Comparison of ENCODE assay signal across 26 mouse cellular contexts in the genomic region with DNA sequence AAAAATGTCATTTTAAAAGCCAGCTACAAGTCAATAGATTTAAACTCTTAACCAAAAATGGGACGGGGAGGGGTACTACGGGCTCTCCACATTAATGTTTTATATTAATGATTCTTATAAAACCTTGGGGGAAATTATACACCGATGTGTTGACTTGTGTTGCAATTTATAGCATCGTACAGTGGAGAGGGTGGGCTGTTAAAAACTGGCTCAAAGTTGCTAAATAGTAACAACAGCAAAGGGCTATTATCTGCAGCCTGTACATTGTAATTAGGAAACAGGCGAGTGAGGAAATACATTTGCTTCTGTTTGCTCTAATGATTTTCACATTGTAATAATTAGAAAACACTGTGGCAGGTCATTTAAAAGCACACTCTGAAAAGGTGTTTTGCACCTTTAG.
DNase-seq lines count a peak whose midpoint lies in the region; ATAC-seq lines count a peak whose summit lies in the region.
"Had no signal": no experiment of that assay in that cellular context is flagged by ENCODE, and none has a peak within 500 bp of the region (broad histone marks: within the 10 kb centered on the region; RNA-seq: fewer than 3 reads in every experiment).

No protein-coding gene starts in this region.

- DNase-seq in layer of hippocampus, adult 18-20 months (ENCODE audit: low spot score in 2 of 2): no peak
- DNase-seq: adrenal gland, postnatal 10 days; adrenal gland, postnatal 36 days; B cell, adult 2 months; embryo, embryonic 11 days; gastrocnemius, postnatal 25 days; heart, adult 2 months; heart, postnatal 14 days; heart, postnatal 4 days; kidney, adult 2 months had no signal

- no peak overlapping the region for H3K27ac ChIP-seq in forebrain, embryonic 13.5 days
- no peak overlapping the region for H3K27ac ChIP-seq in forebrain, embryonic 12.5 days
- H3K27ac ChIP-seq in hindbrain, embryonic 15.5 days (replicated peaks): no peak overlapping the region
- no peak overlapping the region for H3K27ac ChIP-seq in hindbrain, embryonic 16.5 days (ENCODE audit: low read depth, low read length)
- H3K27ac ChIP-seq in neural tube, embryonic 14.5 days (ENCODE audit: low read depth, low read length): no peak overlapping the region
- no peak overlapping the region for H3K27ac ChIP-seq in neural tube, embryonic 15.5 days (replicated peaks)
- H3K27ac ChIP-seq: embryonic facial prominence, embryonic 10.5 days; embryonic facial prominence, embryonic 13.5 days; heart, adult 2 months; heart, embryonic 10.5 days; heart, embryonic 13.5 days; hindbrain, embryonic 12.5 days had no signal

- 51% methylated on average over 5 of the region's 5 CpGs for WGBS in forebrain, embryonic 13.5 days
- 69% methylated on average over 5 of the region's 5 CpGs for WGBS in forebrain, embryonic 12.5 days
- WGBS in hindbrain, embryonic 15.5 days: 53% methylated on average over 5 of the region's 5 CpGs
- WGBS in hindbrain, embryonic 16.5 days: 51% methylated on average over 5 of the region's 5 CpGs
- WGBS in neural tube, embryonic 14.5 days: 47% methylated on average over 5 of the region's 5 CpGs
- 39% methylated on average over 5 of the region's 5 CpGs for WGBS in neural tube, embryonic 15.5 days

- H3K9ac ChIP-seq in forebrain, embryonic 13.5 days: no peak overlapping the region
- H3K9ac ChIP-seq in forebrain, embryonic 12.5 days: no peak overlapping the region
- H3K9ac ChIP-seq in hindbrain, embryonic 15.5 days: no peak overlapping the region
- no peak overlapping the region for H3K9ac ChIP-seq in hindbrain, embryonic 16.5 days (ENCODE audit: low read depth, low read length)
- H3K9ac ChIP-seq in neural tube, embryonic 14.5 days (replicated peaks; ENCODE audit: low read depth, low read length): no peak overlapping the region
- H3K9ac ChIP-seq in neural tube, embryonic 15.5 days (replicated peaks): no peak overlapping the region
- H3K9ac ChIP-seq: embryonic facial prominence, embryonic 13.5 days; heart, embryonic 13.5 days; hindbrain, embryonic 12.5 days had no signal

- H3K9me3 ChIP-seq in forebrain, embryonic 13.5 days (replicated peaks): no peaks in the 10 kb centered on the region
- H3K9me3 ChIP-seq in forebrain, embryonic 12.5 days: no peaks in the 10 kb centered on the region
- H3K9me3 ChIP-seq in hindbrain, embryonic 15.5 days: no peaks in the 10 kb centered on the region
- H3K9me3 ChIP-seq in hindbrain, embryonic 16.5 days (ENCODE audit: control insufficient read depth, low read length): no peaks in the 10 kb centered on the region
- no peaks in the 10 kb centered on the region for H3K9me3 ChIP-seq in neural tube, embryonic 14.5 days (ENCODE audit: control insufficient read depth, low read length)
- no peaks in the 10 kb centered on the region for H3K9me3 ChIP-seq in neural tube, embryonic 15.5 days (replicated peaks)
- H3K9me3 ChIP-seq: embryonic facial prominence, embryonic 10.5 days; embryonic facial prominence, embryonic 13.5 days; G1E; heart, embryonic 10.5 days; heart, embryonic 13.5 days; hindbrain, embryonic 12.5 days had no signal

- no peaks in the 10 kb centered on the region for H3K36me3 ChIP-seq in forebrain, embryonic 13.5 days (ENCODE audit: poor library complexity, severe bottlenecking)
- no peaks in the 10 kb centered on the region for H3K36me3 ChIP-seq in forebrain, embryonic 12.5 days (replicated peaks)
- H3K36me3 ChIP-seq in hindbrain, embryonic 15.5 days: no peaks in the 10 kb centered on the region
- no peaks in the 10 kb centered on the region for H3K36me3 ChIP-seq in hindbrain, embryonic 16.5 days (ENCODE audit: control insufficient read depth, insufficient read depth, low read length)
- H3K36me3 ChIP-seq in neural tube, embryonic 14.5 days (ENCODE audit: control insufficient read depth, insufficient read depth, low read length): no peaks in the 10 kb centered on the region
- H3K36me3 ChIP-seq in neural tube, embryonic 15.5 days: no peaks in the 10 kb centered on the region
- H3K36me3 ChIP-seq: embryonic facial prominence, embryonic 10.5 days; embryonic facial prominence, embryonic 13.5 days; G1E; heart, embryonic 10.5 days; heart, embryonic 13.5 days; hindbrain, embryonic 12.5 days had no signal

- no peaks in the 10 kb centered on the region for H3K27me3 ChIP-seq in forebrain, embryonic 13.5 days
- H3K27me3 ChIP-seq in forebrain, embryonic 12.5 days: no peaks in the 10 kb centered on the region
- no peaks in the 10 kb centered on the region for H3K27me3 ChIP-seq in hindbrain, embryonic 15.5 days
- H3K27me3 ChIP-seq in hindbrain, embryonic 16.5 days (replicated peaks; ENCODE audit: control insufficient read depth, insufficient read depth, low read length): no peaks in the 10 kb centered on the region
- no peaks in the 10 kb centered on the region for H3K27me3 ChIP-seq in neural tube, embryonic 14.5 days (ENCODE audit: control insufficient read depth, insufficient read depth, low read length)
- H3K27me3 ChIP-seq in neural tube, embryonic 15.5 days (replicated peaks): no peaks in the 10 kb centered on the region
- H3K27me3 ChIP-seq: CH12.LX; embryonic facial prominence, embryonic 13.5 days; heart, embryonic 13.5 days; hindbrain, embryonic 12.5 days had no signal

- H3K4me2 ChIP-seq in forebrain, embryonic 13.5 days: no peak overlapping the region
- no peak overlapping the region for H3K4me2 ChIP-seq in forebrain, embryonic 12.5 days
- H3K4me2 ChIP-seq in hindbrain, embryonic 15.5 days: 0 out of 2 replicates have a peak overlapping the region, but pooled peaks have one; percentile 4
- H3K4me2 ChIP-seq in hindbrain, embryonic 16.5 days (ENCODE audit: low read length): no peak overlapping the region
- no peak overlapping the region for H3K4me2 ChIP-seq in neural tube, embryonic 14.5 days (ENCODE audit: low read depth, low read length)
- no peak overlapping the region for H3K4me2 ChIP-seq in neural tube, embryonic 15.5 days
- H3K4me2 ChIP-seq: embryonic facial prominence, embryonic 13.5 days; heart, embryonic 13.5 days; hindbrain, embryonic 12.5 days had no signal

- H3K4me1 ChIP-seq in forebrain, embryonic 13.5 days: peaks cover 19% of the 10 kb centered on the region
- H3K4me1 ChIP-seq in forebrain, embryonic 12.5 days: no peaks in the 10 kb centered on the region
- H3K4me1 ChIP-seq in hindbrain, embryonic 15.5 days (replicated peaks): peaks cover 3% of the 10 kb centered on the region; the same call in 1 of the 2 replicates
- no peaks in the 10 kb centered on the region for H3K4me1 ChIP-seq in hindbrain, embryonic 16.5 days (ENCODE audit: control insufficient read depth, insufficient read depth, low read depth, low read length)
- H3K4me1 ChIP-seq in neural tube, embryonic 14.5 days (ENCODE audit: control insufficient read depth, insufficient read depth, low read length): 0 out of 2 replicates have a peak, but pooled peaks cover 3% of the 10 kb centered on the region
- H3K4me1 ChIP-seq in neural tube, embryonic 15.5 days: 0 out of 2 replicates have a peak, but pooled peaks cover 3% of the 10 kb centered on the region
- H3K4me1 ChIP-seq: embryonic facial prominence, embryonic 10.5 days; embryonic facial prominence, embryonic 13.5 days; heart, embryonic 10.5 days; heart, embryonic 13.5 days; hindbrain, embryonic 12.5 days had no signal

- H3K4me3 ChIP-seq in forebrain, embryonic 13.5 days: no peak overlapping the region
- no peak overlapping the region for H3K4me3 ChIP-seq in forebrain, embryonic 12.5 days (replicated peaks)
- no peak overlapping the region for H3K4me3 ChIP-seq in hindbrain, embryonic 15.5 days
- H3K4me3 ChIP-seq in hindbrain, embryonic 16.5 days (ENCODE audit: low read length): no peak overlapping the region
- H3K4me3 ChIP-seq in neural tube, embryonic 14.5 days (ENCODE audit: low read depth, low read length): no peak overlapping the region
- no peak overlapping the region for H3K4me3 ChIP-seq in neural tube, embryonic 15.5 days (replicated peaks)
- H3K4me3 ChIP-seq: embryonic facial prominence, embryonic 10.5 days; embryonic facial prominence, embryonic 13.5 days; erythroblast, embryonic 14.5 days; heart, adult 2 months; heart, embryonic 10.5 days; heart, embryonic 13.5 days; hindbrain, embryonic 12.5 days had no signal

- peak; percentile 57 for ATAC-seq in forebrain, embryonic 13.5 days
- no peak for ATAC-seq in forebrain, embryonic 12.5 days (ENCODE audit: low FRiP score)
- no peak for ATAC-seq in hindbrain, embryonic 15.5 days (ENCODE audit: low FRiP score, low read depth)
- ATAC-seq in hindbrain, embryonic 16.5 days: no peak
- peak; percentile 46; the same call in 1 of the 2 replicates for ATAC-seq in neural tube, embryonic 14.5 days (ENCODE audit: low read depth)
- no peak for ATAC-seq in neural tube, embryonic 15.5 days (ENCODE audit: low FRiP score)
- ATAC-seq: intestine, postnatal 0 days; Patski had no signal

Comparison
In these comparisons a context has a peak if more than half of its experiments do, and no peak if none do; other contexts are left out.
1. ATAC-seq: peak in forebrain, embryonic 13.5 days (single experiment) and neural tube, embryonic 14.5 days (single experiment); none in forebrain, embryonic 12.5 days (single experiment), hindbrain, embryonic 15.5 days (single experiment), hindbrain, embryonic 16.5 days (single experiment) and neural tube, embryonic 15.5 days (single experiment).